Mouse (Mus musculus): Measurements from ENCODE around the gene Fmod.

GRCm38 (mm10) chr1:134092852-134093770 is 56.1 kb downstream of the Fmod start:
- no peak for TF ChIP-seq CTCF (conservative IDR thresholded peaks at IDR 0.05; ENCODE audit: low read length)
- no peak for TF ChIP-seq NANOG (IDR thresholded peaks at IDR 0.05; ENCODE audit: borderline replicate concordance, low read length)
- TF ChIP-seq POU5F1 (IDR thresholded peaks at IDR 0.05; ENCODE audit: borderline replicate concordance, low read length), result no peak
